Mouse (Mus musculus) megakaryocyte, embryonic 14.5 days (primary cell): ENCODE data around the gene Kif26b.

Source experiments
- FLI1 ChIP-seq: IDR thresholded peaks from 2 replicates; pipeline ENCODE4 v1.6.1; 2012; ENCODE audit warnings: low read length, inconsistent platforms, mixed read lengths
- GATA1 ChIP-seq: IDR thresholded peaks from 3 replicates; pipeline ENCODE4 v1.6.1; 2012; ENCODE audit warnings: mixed read lengths, low read length, inconsistent platforms, borderline replicate concordance

DNA sequence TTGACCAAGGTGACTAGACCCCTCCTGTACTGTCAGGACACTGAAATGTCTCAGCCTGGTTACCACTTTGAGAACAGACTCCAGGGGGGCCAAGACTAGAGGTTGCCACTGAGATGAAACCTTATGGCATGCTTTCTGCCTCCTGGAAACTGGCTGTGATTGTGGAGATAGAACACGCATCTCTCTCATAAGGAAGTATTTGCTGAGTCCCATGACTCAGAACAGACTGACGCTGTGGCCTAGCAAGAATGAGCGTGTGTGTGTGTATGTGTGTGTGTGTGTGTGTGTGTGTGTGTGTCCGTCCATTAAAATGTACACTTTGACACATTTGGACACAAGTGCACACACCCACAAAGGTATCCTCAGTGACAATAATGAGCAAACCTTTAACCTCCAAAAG is 140.0 kb downstream of the Kif26b start:
- TF ChIP-seq GATA1 (no peak), FLI1 (no peak)
